Mouse (Mus musculus) limb, embryonic 11.5 days (tissue): ENCODE measurements around the gene Gpbar1. TPM values are rescaled to one million over a fixed set of nuclear protein-coding genes. Genes with fewer than 3 reads are reported as not detected.
"Not testable (repeated sequence)": the region's sequence is repeated elsewhere in the genome, so short reads cannot be mapped to it uniquely, and the experiment has no call there.

Experiments
- ATAC-seq: fragments of 200-750 bp; cut with Nextera tagmentation; 2 replicates; pipeline ENCODE4 v1.8.0; 2017; ENCODE audit warnings: low read depth; ENCODE audit not compliant: insufficient number of reproducible peaks, low FRiP score, low TSS enrichment
- DNase-seq: peaks from one replicate; pipeline ENCODE4 v3.0.0-alpha.2; 2015; ENCODE audit warnings: low spot score
- H3K27ac ChIP-seq: fragments of 300-500 bp; sonication (generic); replicated peaks from 2 replicates; pipeline ENCODE4 v1.5.1; 2014; ENCODE audit warnings: low read depth, mild to moderate bottlenecking, low read length
- H3K27me3 ChIP-seq: fragments of 300-500 bp; sonication (generic); 2 replicates; pipeline ENCODE4 v1.6.1; 2014; ENCODE audit warnings: mild to moderate bottlenecking, low read length, mixed read lengths; ENCODE audit not compliant: control insufficient read depth, insufficient read depth
- H3K36me3 ChIP-seq: fragments of 300-500 bp; sonication (generic); 2 replicates; pipeline ENCODE4 v1.6.1; 2014; ENCODE audit warnings: mild to moderate bottlenecking, low read length, moderate library complexity, mixed read lengths; ENCODE audit not compliant: control insufficient read depth, insufficient read depth
- H3K4me1 ChIP-seq: fragments of 300-500 bp; sonication (generic); 2 replicates; pipeline ENCODE4 v1.6.1; 2014; ENCODE audit warnings: low read length, mixed read lengths; ENCODE audit not compliant: control insufficient read depth, insufficient read depth
- H3K4me2 ChIP-seq: fragments of 300-500 bp; sonication (generic); 2 replicates; pipeline ENCODE4 v1.6.1; 2014; ENCODE audit warnings: low read depth, mild to moderate bottlenecking, moderate library complexity; ENCODE audit not compliant: severe bottlenecking
- H3K4me3 ChIP-seq: fragments of 300-500 bp; sonication (generic); 2 replicates; pipeline ENCODE4 v1.5.1; 2014; ENCODE audit warnings: low read depth, low read length
- H3K9ac ChIP-seq: fragments of 300-500 bp; sonication (generic); 2 replicates; pipeline ENCODE4 v1.6.1; 2014; ENCODE audit warnings: mild to moderate bottlenecking, low read length
- H3K9me3 ChIP-seq: fragments of 300-500 bp; sonication (generic); 2 replicates; pipeline ENCODE4 v1.6.1; 2016; ENCODE audit warnings: low read length; ENCODE audit not compliant: control insufficient read depth
- WGBS: fragments of 180-500 bp; shearing (Covaris S2); extraction: QIAGEN DNeasy Blood & Tissue Kit; methylation state at CpG from one replicate; pipeline ENCODE4 v1.1.7; 2014; 5-methylcytosine and 5-hydroxymethylcytosine counted together
- polyA plus RNA-seq: library from polyadenylated mRNA; unstranded; fragments of >200 nt; fragmentation: Nextera tagmentation; extraction: Ambion mirVana; gene quantifications from 2 replicates; pipeline ENCODE4 v1.2.1, GENCODE M21; 2014

The Gpbar1 gene
- polyA plus RNA-seq, 1 experiment from 2014 or later: 0.51 TPM

GRCm38 (mm10) chr1:74286869-74287607, 8.7 kb downstream of the Gpbar1 start:
- DNase-seq, H3K27ac ChIP-seq, H3K9me3 ChIP-seq, H3K4me2 ChIP-seq, H3K27me3 ChIP-seq, H3K4me3 ChIP-seq, ATAC-seq, H3K9ac ChIP-seq: not testable (repeated sequence)
- Histone ChIP-seq H3K36me3 (peaks cover 17% of the 10 kb centered on the region), H3K4me1 (peaks cover 12% of the 10 kb centered on the region)
- 59% methylated on average over 15 of the region's 17 CpGs for whole genome bisulfite sequencing

GRCm38 (mm10) chr1:74288327-74288726, 10.0 kb downstream of the Gpbar1 start:
- Histone ChIP-seq H3K4me3 (no peak overlapping the region), H3K27ac (no peak overlapping the region), H3K27me3 (no peaks in the 10 kb centered on the region), H3K9me3 (no peaks in the 10 kb centered on the region), H3K36me3 (peaks cover 6% of the 10 kb centered on the region), H3K4me1 (peaks cover 12% of the 10 kb centered on the region), H3K4me2 (no peak overlapping the region), H3K9ac (no peak overlapping the region)
- WGBS: 85% methylated on average over 4 of the region's 4 CpGs
- no peak for ATAC-seq
- DNase-seq: no peak

GRCm38 (mm10) chr1:74289248-74289647, 10.9 kb downstream of the Gpbar1 start:
- DNase-seq (no peak), ATAC-seq (no peak)
- no peak overlapping the region for H3K9ac ChIP-seq
- no peak overlapping the region for H3K4me3 ChIP-seq
- peaks cover 6% of the 10 kb centered on the region for H3K36me3 ChIP-seq
- H3K27me3 ChIP-seq: no peaks in the 10 kb centered on the region
- H3K4me2 ChIP-seq: no peak overlapping the region
- no peak overlapping the region for H3K27ac ChIP-seq
- 88% methylated on average over 9 of the region's 9 CpGs for WGBS
- H3K4me1 ChIP-seq: peaks cover 8% of the 10 kb centered on the region
- no peaks in the 10 kb centered on the region for H3K9me3 ChIP-seq

GRCm38 (mm10) chr1:74289740-74290139, 11.4 kb downstream of the Gpbar1 start:
- Histone ChIP-seq H3K36me3 (peaks cover 6% of the 10 kb centered on the region), H3K27ac (no peak overlapping the region), H3K4me3 (no peak overlapping the region), H3K27me3 (no peaks in the 10 kb centered on the region), H3K9ac (no peak overlapping the region), H3K9me3 (no peaks in the 10 kb centered on the region), H3K4me2 (no peak overlapping the region), H3K4me1 (peaks cover 8% of the 10 kb centered on the region)
- DNase-seq (no peak), ATAC-seq (no peak)
- WGBS: 83% methylated on average over 2 of the region's 2 CpGs

GRCm38 (mm10) chr1:74290141-74290540, 11.8 kb downstream of the Gpbar1 start:
- Histone ChIP-seq H3K4me2 (no peak overlapping the region), H3K9me3 (no peaks in the 10 kb centered on the region), H3K4me1 (peaks cover 11% of the 10 kb centered on the region), H3K27me3 (no peaks in the 10 kb centered on the region), H3K9ac (no peak overlapping the region), H3K36me3 (peaks cover 6% of the 10 kb centered on the region), H3K4me3 (no peak overlapping the region), H3K27ac (no peak overlapping the region)
- 95% methylated on average over 5 of the region's 5 CpGs for WGBS
- no peak for ATAC-seq
- no peak for DNase-seq

GRCm38 (mm10) chr1:74292331-74293020, 14.1 kb downstream of the Gpbar1 start:
- Histone ChIP-seq H3K9ac (no peak overlapping the region), H3K4me3 (no peak overlapping the region), H3K27me3 (no peaks in the 10 kb centered on the region), H3K4me2 (no peak overlapping the region), H3K9me3 (no peaks in the 10 kb centered on the region), H3K4me1 (peaks cover 19% of the 10 kb centered on the region), H3K36me3 (peaks cover 6% of the 10 kb centered on the region), H3K27ac (no peak overlapping the region)
- DNase-seq (no peak), ATAC-seq (no peak)
- 91% methylated on average over 11 of the region's 11 CpGs for WGBS

- Histone ChIP-seq H3K4me2 (no peak overlapping the region), H3K36me3 (peaks cover 6% of the 10 kb centered on the region), H3K27me3 (no peaks in the 10 kb centered on the region), H3K27ac (no peak overlapping the region), H3K4me3 (no peak overlapping the region), H3K9me3 (no peaks in the 10 kb centered on the region), H3K9ac (no peak overlapping the region), H3K4me1 (peaks cover 19% of the 10 kb centered on the region)
- no peak for DNase-seq
- 90% methylated on average over 8 of the region's 8 CpGs for WGBS
- ATAC-seq: no peak
These were observed 15.1 kb downstream of the Gpbar1 start for GRCm38 (mm10) chr1:74293306-74293960.

- no peak for ATAC-seq
- peaks cover 19% of the 10 kb centered on the region for H3K4me1 ChIP-seq
These were observed 15.8 kb downstream of the Gpbar1 start for GRCm38 (mm10) chr1:74294090-74294643.

More at GRCm38 (mm10) chr1:74294090-74294643, 15.8 kb downstream of the Gpbar1 start:
- Histone ChIP-seq H3K4me2 (no peak overlapping the region), H3K9ac (no peak overlapping the region), H3K27me3 (no peaks in the 10 kb centered on the region), H3K4me3 (no peak overlapping the region), H3K9me3 (no peaks in the 10 kb centered on the region), H3K27ac (no peak overlapping the region), H3K36me3 (no peaks in the 10 kb centered on the region; the same call in none of the 2 replicates)
- 97% methylated on average over 3 of the region's 3 CpGs for WGBS
- no peak for DNase-seq
